ENCODE assay signal across 8 mouse cellular contexts in the genomic region with DNA sequence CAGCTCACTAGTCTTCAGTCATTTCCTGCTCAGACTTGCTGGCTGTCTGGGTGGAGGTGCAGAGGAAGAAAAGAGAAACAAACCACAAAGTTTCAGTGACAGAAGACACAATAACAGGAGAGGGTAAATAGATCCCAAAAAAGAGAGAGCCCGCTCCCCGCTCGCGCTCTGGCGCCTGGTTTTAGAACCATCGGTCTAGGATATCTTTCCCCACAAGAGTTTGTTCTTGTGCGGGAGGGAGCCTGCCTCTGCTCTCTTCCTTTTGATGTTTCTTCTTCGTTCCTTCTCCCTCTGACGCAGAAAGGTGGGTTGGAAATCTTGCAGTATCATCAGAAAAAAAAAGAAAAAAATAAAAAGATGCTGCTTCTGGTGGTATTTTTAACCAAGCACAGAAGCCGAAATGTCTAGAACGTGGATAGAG.
DNase-seq lines count a peak whose midpoint lies in the region; ATAC-seq and TF ChIP-seq lines count a peak whose summit lies in the region.

No protein-coding gene starts in this region.

- H3K4me1 ChIP-seq in heart, embryonic 11.5 days (ENCODE audit: control insufficient read depth, insufficient read depth, low read length): peaks cover 27% of the 10 kb centered on the region
- peaks cover 1% of the 10 kb centered on the region for H3K4me1 ChIP-seq in ES-Bruce4 (ENCODE audit: control insufficient read depth, insufficient read depth, low read length)
- H3K4me1 ChIP-seq in forebrain, embryonic 12.5 days: peaks cover 59% of the 10 kb centered on the region
- peaks cover 52% of the 10 kb centered on the region for H3K4me1 ChIP-seq in limb, embryonic 12.5 days (replicated peaks)
- peaks cover 65% of the 10 kb centered on the region for H3K4me1 ChIP-seq in neural tube, embryonic 13.5 days (replicated peaks)

- peak overlapping the region; percentile 73 for H3K9ac ChIP-seq in heart, embryonic 11.5 days (ENCODE audit: low read depth, low read length)
- peak overlapping the region; percentile 86 for H3K9ac ChIP-seq in ES-Bruce4 (ENCODE audit: low read depth, poor library complexity, severe bottlenecking)
- H3K9ac ChIP-seq in forebrain, embryonic 12.5 days: peak overlapping the region; percentile 53
- H3K9ac ChIP-seq in limb, embryonic 12.5 days (replicated peaks): peak overlapping the region; percentile 48
- peak overlapping the region; percentile 66 for H3K9ac ChIP-seq in neural tube, embryonic 13.5 days

- no peaks in the 10 kb centered on the region for H3K27me3 ChIP-seq in heart, embryonic 11.5 days (ENCODE audit: control insufficient read depth, insufficient read depth, low read length)
- no peaks in the 10 kb centered on the region for H3K27me3 ChIP-seq in ES-Bruce4 (ENCODE audit: control insufficient read depth, insufficient read depth, low read length, poor library complexity, severe bottlenecking)
- H3K27me3 ChIP-seq in forebrain, embryonic 12.5 days: no peaks in the 10 kb centered on the region
- H3K27me3 ChIP-seq in limb, embryonic 12.5 days: no peaks in the 10 kb centered on the region; the same call in 1 of the 2 replicates
- no peaks in the 10 kb centered on the region for H3K27me3 ChIP-seq in neural tube, embryonic 13.5 days

- 0 out of 2 replicates have a peak, but pooled peaks cover 4% of the 10 kb centered on the region for H3K9me3 ChIP-seq in heart, embryonic 11.5 days (replicated peaks; ENCODE audit: control insufficient read depth, low read length)
- H3K9me3 ChIP-seq in ES-Bruce4 (replicated peaks; ENCODE audit: control insufficient read depth, insufficient read depth, low read length, poor library complexity, severe bottlenecking): no peaks in the 10 kb centered on the region
- H3K9me3 ChIP-seq in forebrain, embryonic 12.5 days: 0 out of 2 replicates have a peak, but pooled peaks cover 5% of the 10 kb centered on the region
- peaks cover 6% of the 10 kb centered on the region for H3K9me3 ChIP-seq in limb, embryonic 12.5 days
- no peaks in the 10 kb centered on the region for H3K9me3 ChIP-seq in neural tube, embryonic 13.5 days

- no peaks in the 10 kb centered on the region for H3K36me3 ChIP-seq in heart, embryonic 11.5 days (ENCODE audit: control insufficient read depth, insufficient read depth, low read length)
- H3K36me3 ChIP-seq in ES-Bruce4 (ENCODE audit: control insufficient read depth, insufficient read depth, low read length, poor library complexity, severe bottlenecking): no peaks in the 10 kb centered on the region
- no peaks in the 10 kb centered on the region for H3K36me3 ChIP-seq in forebrain, embryonic 12.5 days (replicated peaks)
- no peaks in the 10 kb centered on the region for H3K36me3 ChIP-seq in limb, embryonic 12.5 days
- no peaks in the 10 kb centered on the region for H3K36me3 ChIP-seq in neural tube, embryonic 13.5 days

- intact Hi-C loops in left cerebral cortex, postnatal 10 days (cut with DNase I): loop anchor here (5.0 kb wide), 1 partner anchor 87 kb away; no protein-coding TSS in a partner anchor

- peak overlapping the region; percentile 46 for H3K4me3 ChIP-seq in heart, embryonic 11.5 days (ENCODE audit: low read depth, low read length)
- peak overlapping the region; percentile 47 for H3K4me3 ChIP-seq in ES-Bruce4 (ENCODE audit: low read depth, low read length)
- H3K4me3 ChIP-seq in forebrain, embryonic 12.5 days (replicated peaks): peak overlapping the region; percentile 34
- peak overlapping the region; percentile 37 for H3K4me3 ChIP-seq in limb, embryonic 12.5 days (replicated peaks)
- H3K4me3 ChIP-seq in neural tube, embryonic 13.5 days: peak overlapping the region; percentile 33

- ATAC-seq in heart, embryonic 11.5 days (replicated peaks; ENCODE audit: insufficient number of reproducible peaks, low FRiP score, low TSS enrichment): no peak
- ATAC-seq in forebrain, embryonic 12.5 days (ENCODE audit: low FRiP score): no peak
- ATAC-seq in limb, embryonic 12.5 days (ENCODE audit: insufficient number of reproducible peaks, insufficient read depth, low FRiP score, low TSS enrichment, low read depth): no peak
- ATAC-seq in neural tube, embryonic 13.5 days (ENCODE audit: low read depth): no peak

- H3K4me2 ChIP-seq in heart, embryonic 11.5 days: peak overlapping the region; percentile 91
- H3K4me2 ChIP-seq in forebrain, embryonic 12.5 days: peak overlapping the region; percentile 63
- H3K4me2 ChIP-seq in limb, embryonic 12.5 days: peak overlapping the region; percentile 65
- peak overlapping the region; percentile 60 for H3K4me2 ChIP-seq in neural tube, embryonic 13.5 days

- no peak for TF ChIP-seq EP300 in ES-Bruce4 (IDR thresholded peaks at IDR 0.05; ENCODE audit: insufficient read depth, low read depth, low read length)

- WGBS in heart, embryonic 11.5 days (ENCODE audit: insufficient replicate concordance): 2% methylated on average over 11 of the region's 11 CpGs
- 2% methylated on average over 11 of the region's 11 CpGs for WGBS in forebrain, embryonic 12.5 days
- 1% methylated on average over 11 of the region's 11 CpGs for WGBS in limb, embryonic 12.5 days
- 4% methylated on average over 11 of the region's 11 CpGs for WGBS in neural tube, embryonic 13.5 days

- no peak for DNase-seq in heart, adult 9 months (ENCODE audit: low spot score in 2 of 2)
- no peak for DNase-seq in cerebellum, adult 8-10 months
- no peak for DNase-seq in left cerebral cortex, postnatal 10 days (ENCODE audit: extremely low spot score in 1 of 2, low spot score in 2 of 2)

- no peak for TF ChIP-seq POLR2A in ES-Bruce4 (IDR thresholded peaks at IDR 0.05; ENCODE audit: insufficient read depth, low read length)

- no peak for TF ChIP-seq CTCF in ES-Bruce4 (IDR thresholded peaks at IDR 0.05; ENCODE audit: low read depth, low read length)

- peak overlapping the region; percentile 84 for H3K27ac ChIP-seq in heart, embryonic 11.5 days (ENCODE audit: low read depth, low read length)
- peak overlapping the region; percentile 29; the same call in 1 of the 2 replicates for H3K27ac ChIP-seq in ES-Bruce4 (ENCODE audit: insufficient read depth, low read length)
- H3K27ac ChIP-seq in forebrain, embryonic 12.5 days: peak overlapping the region; percentile 96
- peak overlapping the region; percentile 73; the same call in 1 of the 2 replicates for H3K27ac ChIP-seq in limb, embryonic 12.5 days
- H3K27ac ChIP-seq in neural tube, embryonic 13.5 days (replicated peaks): peak overlapping the region; percentile 94

Comparison
In these comparisons a context has a peak if more than half of its experiments do, and no peak if none do; other contexts are left out.
1. H3K27ac ChIP-seq: peak in every context shown above with its lines; median percentile 96 in forebrain, embryonic 12.5 days; 94 in neural tube, embryonic 13.5 days; 84 in heart, embryonic 11.5 days; 73 in limb, embryonic 12.5 days; 29 in ES-Bruce4.